ENCODE assay signal across 24 mouse cellular contexts in the genomic region with DNA sequence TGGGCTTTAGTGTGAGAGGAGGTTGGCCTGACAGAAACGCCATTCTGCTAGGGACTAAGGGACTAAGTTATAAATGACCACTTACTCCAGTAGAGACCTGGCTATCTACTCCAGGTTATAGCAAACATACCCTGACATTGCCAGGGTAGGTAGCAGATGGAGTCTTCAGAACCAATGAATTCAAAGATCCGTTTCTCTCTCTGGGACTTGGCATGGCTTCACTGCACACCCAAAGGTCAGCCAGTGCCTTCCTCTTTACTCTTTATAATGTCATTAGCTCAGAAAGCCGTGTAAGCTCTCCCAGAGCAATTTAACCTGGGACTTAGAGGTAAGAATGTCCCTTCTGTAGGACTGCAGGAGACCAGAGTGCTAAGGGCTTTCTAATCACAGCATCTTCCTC. TPM values are rescaled to one million over a fixed set of nuclear protein-coding genes. Genes with fewer than 3 reads are reported as not detected.
DNase-seq lines count a peak whose midpoint lies in the region; ATAC-seq lines count a peak whose summit lies in the region.
"Had no signal": no experiment of that assay in that cellular context is flagged by ENCODE, and none has a peak within 500 bp of the region (broad histone marks: within the 10 kb centered on the region; RNA-seq: fewer than 3 reads in every experiment).

No protein-coding gene starts in this region.

- no peaks in the 10 kb centered on the region for H3K4me1 ChIP-seq in midbrain, embryonic 10.5 days
- H3K4me1 ChIP-seq: forebrain, embryonic 10.5 days had no signal

- no peak overlapping the region for H3K4me3 ChIP-seq in midbrain, embryonic 10.5 days
- H3K4me3 ChIP-seq: embryonic facial prominence, embryonic 13.5 days; embryonic facial prominence, embryonic 15.5 days; erythroblast, embryonic 14.5 days; forebrain, embryonic 10.5 days; forebrain, embryonic 12.5 days had no signal

- peak; percentile 39 for DNase-seq in cerebellum, adult 11-12 months
- DNase-seq in cerebellum, postnatal 10 days: no peak
- DNase-seq in cerebellum, adult 8-10 months: peak; percentile 38
- DNase-seq in brain, adult 2 months (ENCODE audit: low read depth, low spot score): peak; percentile 56
- DNase-seq in cerebellum, postnatal 25 days: peak; percentile 32 to 57
- DNase-seq in midbrain, embryonic 10.5 days (ENCODE audit: low spot score): no peak
- DNase-seq: adrenal gland, adult 8-10 months; adrenal gland, postnatal 14 days; adrenal gland, postnatal 36 days; B cell, adult 2 months; embryo, embryonic 11 days had no signal

- H3K36me3 ChIP-seq in midbrain, embryonic 10.5 days: no peaks in the 10 kb centered on the region
- H3K36me3 ChIP-seq: embryonic facial prominence, embryonic 13.5 days; embryonic facial prominence, embryonic 15.5 days; forebrain, embryonic 10.5 days; forebrain, embryonic 12.5 days; G1E had no signal

- no peak for ATAC-seq in cerebellum, adult (ENCODE audit: insufficient number of reproducible peaks, low FRiP score, low TSS enrichment)
- ATAC-seq: activated CD4-positive, CD25-positive, alpha-beta regulatory T cell, adult 4 months; CD4-positive, CD25-positive, alpha-beta regulatory T cell, adult 4 months; forebrain, embryonic 14.5 days; forebrain, embryonic 16.5 days; Patski had no signal

- no peaks in the 10 kb centered on the region for H3K27me3 ChIP-seq in midbrain, embryonic 10.5 days (ENCODE audit: low read depth, poor library complexity, severe bottlenecking)
- H3K27me3 ChIP-seq: CH12.LX; embryonic facial prominence, embryonic 13.5 days; embryonic facial prominence, embryonic 15.5 days; forebrain, embryonic 12.5 days had no signal

- WGBS in midbrain, embryonic 10.5 days: 77% methylated on average over 3 of the region's 3 CpGs

- no peaks in the 10 kb centered on the region for H3K9me3 ChIP-seq in midbrain, embryonic 10.5 days (replicated peaks)
- H3K9me3 ChIP-seq: embryonic facial prominence, embryonic 13.5 days; embryonic facial prominence, embryonic 15.5 days; forebrain, embryonic 10.5 days; forebrain, embryonic 12.5 days had no signal

- H3K27ac ChIP-seq in midbrain, embryonic 10.5 days (replicated peaks): no peak overlapping the region
- H3K27ac ChIP-seq: embryonic facial prominence, embryonic 13.5 days; embryonic facial prominence, embryonic 15.5 days; forebrain, embryonic 10.5 days; forebrain, embryonic 12.5 days had no signal

RNA-seq across cellular contexts. Expression of gene Olfml1, which starts 57.5 kb away (rescaled TPM):
- 5.2 and 6.2 TPM in 2 replicates for polyA plus RNA-seq in midbrain, embryonic 10.5 days (2016; fragmentation: Nextera tagmentation; extraction: Ambion mirVana)
- polyA plus RNA-seq: activated CD4-positive, CD25-positive, alpha-beta regulatory T cell, adult 4 months; erythroblast, embryonic 14.5 days; G1E; Patski had no signal

Comparison
In these comparisons a context has a peak if more than half of its experiments do, and no peak if none do; other contexts are left out.
1. DNase-seq: peak in cerebellum, adult 11-12 months (single experiment), cerebellum, adult 8-10 months (single experiment), brain, adult 2 months (single experiment) and cerebellum, postnatal 25 days (2 of 2); none in cerebellum, postnatal 10 days (0 of 2) and midbrain, embryonic 10.5 days (single experiment).